Mouse (Mus musculus): ENCODE measurements at regions not wholly inside any gene's neighbourhood (a gene's known extent, or its start where the extent isn't known, plus 50 kb on each side); places are given as distances from the start of the nearest gene placed in this dataset.

DNA sequence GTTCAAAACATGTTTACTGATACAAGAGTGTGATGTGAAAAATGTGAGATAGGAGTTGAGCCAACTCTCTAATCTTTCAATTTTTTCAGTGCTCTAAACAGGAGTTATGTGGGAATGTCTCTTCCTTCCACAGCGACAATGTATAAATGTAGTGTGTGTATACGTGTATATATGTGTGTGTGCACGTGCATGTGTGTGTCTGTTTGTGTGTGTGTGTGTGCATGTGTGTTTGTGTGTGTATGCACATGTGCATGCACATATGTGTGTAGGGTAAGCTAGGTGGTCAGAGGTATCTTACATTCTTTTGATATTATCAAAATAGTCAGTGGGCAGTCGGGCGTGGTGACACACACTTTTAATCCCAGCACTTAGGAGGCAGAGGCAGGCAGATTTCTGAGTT, 511.2 kb upstream of the Zic4 start:
- TF ChIP-seq POLR2A (IDR thresholded peaks at IDR 0.05; ENCODE audit: extremely low read depth, insufficient read depth, low read length) (no peak), CTCF (IDR thresholded peaks at IDR 0.05; ENCODE audit: extremely low read depth, insufficient read depth, low read length) (no peak)
